Mouse (Mus musculus): ENCODE data around the gene Cux2. TPM values are rescaled to one million over a fixed set of nuclear protein-coding genes. Genes with fewer than 3 reads are reported as not detected.

The Cux2 gene
- polyA plus RNA-seq (2012; ENCODE audit: insufficient read depth, low replicate concordance), result 4.5 TPM in 1 of 2 replicates, not detected in the other

- Histone ChIP-seq H3K4me1 (peaks cover 24% of the 10 kb centered on the region), H3K9me3 (no peaks in the 10 kb centered on the region), H3K27me3 (replicated peaks) (peaks cover 91% of the 10 kb centered on the region), H3K4me3 (replicated peaks) (peak within 1 kb of the TSS; percentile 93), H3K36me3 (replicated peaks; ENCODE audit: low read length) (no peaks in the 10 kb centered on the region)
- TF ChIP-seq GATA1 (IDR thresholded peaks at IDR 0.05; ENCODE audit: borderline replicate concordance, low read length) (no peak), FLI1 (IDR thresholded peaks at IDR 0.05; ENCODE audit: low read length) (no peak)
Measured at GRCm38 (mm10) chr5:122050017-122050831, at the start of gene Cux2. Cux2 (minus strand) TSS chr5:122050102.

DNA sequence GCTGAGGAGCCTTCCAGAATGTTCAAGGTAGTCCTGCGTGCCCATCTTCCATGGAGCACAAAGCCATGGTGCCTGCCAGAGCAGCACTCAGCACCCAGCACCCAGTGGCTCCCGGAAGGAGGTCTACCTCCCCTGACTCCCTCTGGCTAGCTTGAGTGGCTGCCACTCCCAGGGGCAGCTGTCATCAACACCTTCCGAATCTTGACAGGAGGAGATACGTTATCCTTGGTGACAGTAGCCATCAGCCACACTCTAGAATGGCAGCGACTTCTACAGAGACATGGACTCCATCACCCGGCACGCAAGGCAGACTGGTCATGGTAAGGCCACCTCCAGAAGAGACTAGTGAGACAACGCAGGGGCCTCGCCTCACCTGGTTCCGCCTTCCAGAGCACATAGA is 44.5 kb upstream of the Cux2 start:
- peaks cover 23% of the 10 kb centered on the region for H3K9me3 ChIP-seq
- H3K4me1 ChIP-seq, result no peaks in the 10 kb centered on the region
- peaks cover 60% of the 10 kb centered on the region for H3K27me3 ChIP-seq (replicated peaks)
- no peak overlapping the region for H3K4me3 ChIP-seq (replicated peaks)
- no peaks in the 10 kb centered on the region for H3K36me3 ChIP-seq (replicated peaks; ENCODE audit: low read length)
- no peak for TF ChIP-seq FLI1 (IDR thresholded peaks at IDR 0.05; ENCODE audit: low read length)
- TF ChIP-seq GATA1 (IDR thresholded peaks at IDR 0.05; ENCODE audit: borderline replicate concordance, low read length), result no peak

DNA sequence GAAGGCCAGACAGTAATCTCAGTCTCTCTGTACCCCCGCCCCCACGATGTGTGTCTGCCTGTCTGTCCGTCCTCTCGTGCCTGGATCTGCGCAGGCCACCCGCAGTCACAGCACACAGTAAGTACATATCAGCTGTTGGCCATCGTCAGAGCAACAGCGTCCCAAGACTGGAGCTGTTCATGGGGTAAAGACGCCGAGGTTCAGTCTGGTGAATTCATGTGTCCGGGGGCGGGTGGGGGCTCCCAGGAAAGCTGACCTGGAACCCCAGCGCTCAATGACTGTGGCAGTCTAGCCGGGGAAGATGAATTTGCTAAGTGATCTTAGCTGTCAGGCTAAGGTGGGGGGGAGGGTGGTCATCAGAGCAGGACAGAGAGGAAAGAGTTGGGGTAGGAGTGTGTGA is 43.8 kb upstream of the Cux2 start:
- no peak for TF ChIP-seq FLI1 (IDR thresholded peaks at IDR 0.05; ENCODE audit: low read length)
- no peak for TF ChIP-seq GATA1 (IDR thresholded peaks at IDR 0.05; ENCODE audit: borderline replicate concordance, low read length)

GRCm38 (mm10) chr5:122092794-122093193 is 42.9 kb upstream of the Cux2 start:
- peaks cover 57% of the 10 kb centered on the region for H3K27me3 ChIP-seq (replicated peaks)
- no peak for TF ChIP-seq GATA1 (IDR thresholded peaks at IDR 0.05; ENCODE audit: borderline replicate concordance, low read length)
- TF ChIP-seq FLI1 (IDR thresholded peaks at IDR 0.05; ENCODE audit: low read length), result no peak

More for the DNA sequence above, 43.8 kb upstream of the Cux2 start:
- no peaks in the 10 kb centered on the region for H3K36me3 ChIP-seq (replicated peaks; ENCODE audit: low read length)
- H3K9me3 ChIP-seq, result peaks cover 23% of the 10 kb centered on the region
- H3K27me3 ChIP-seq (replicated peaks), result peaks cover 57% of the 10 kb centered on the region
- H3K4me3 ChIP-seq (replicated peaks), result no peak overlapping the region
- H3K4me1 ChIP-seq, result no peaks in the 10 kb centered on the region

DNA sequence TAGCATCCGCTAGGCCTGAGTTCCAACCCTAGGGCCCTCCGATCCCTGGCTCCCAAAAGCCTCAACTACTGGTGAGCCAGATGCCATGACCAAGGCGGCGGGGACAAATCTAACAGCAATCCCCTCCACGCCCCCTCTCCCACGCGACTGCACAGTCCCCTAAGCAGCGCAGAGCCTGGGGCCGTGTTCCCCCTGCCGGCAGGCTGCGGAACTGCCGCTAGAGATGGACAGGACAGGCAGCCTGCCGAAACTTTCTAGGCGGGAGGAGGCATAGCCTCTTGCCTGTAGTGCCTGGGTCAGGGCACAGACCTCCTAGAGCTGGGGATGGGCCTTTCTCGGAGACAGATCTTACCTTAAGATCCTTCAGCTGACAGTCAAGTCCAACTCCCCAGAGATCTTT is 41.2 kb upstream of the Cux2 start:
- no peaks in the 10 kb centered on the region for H3K4me1 ChIP-seq
- peaks cover 23% of the 10 kb centered on the region for H3K9me3 ChIP-seq
- H3K27me3 ChIP-seq (replicated peaks), result peaks cover 63% of the 10 kb centered on the region
- H3K36me3 ChIP-seq (replicated peaks; ENCODE audit: low read length), result no peaks in the 10 kb centered on the region
- no peak overlapping the region for H3K4me3 ChIP-seq (replicated peaks)
- TF ChIP-seq FLI1 (IDR thresholded peaks at IDR 0.05; ENCODE audit: low read length), result no peak
- TF ChIP-seq GATA1 (IDR thresholded peaks at IDR 0.05; ENCODE audit: borderline replicate concordance, low read length), result no peak

More at GRCm38 (mm10) chr5:122092794-122093193, 42.9 kb upstream of the Cux2 start:
- Histone ChIP-seq H3K4me1 (no peaks in the 10 kb centered on the region), H3K9me3 (peaks cover 23% of the 10 kb centered on the region), H3K36me3 (replicated peaks; ENCODE audit: low read length) (no peaks in the 10 kb centered on the region), H3K4me3 (replicated peaks) (no peak overlapping the region)

DNA sequence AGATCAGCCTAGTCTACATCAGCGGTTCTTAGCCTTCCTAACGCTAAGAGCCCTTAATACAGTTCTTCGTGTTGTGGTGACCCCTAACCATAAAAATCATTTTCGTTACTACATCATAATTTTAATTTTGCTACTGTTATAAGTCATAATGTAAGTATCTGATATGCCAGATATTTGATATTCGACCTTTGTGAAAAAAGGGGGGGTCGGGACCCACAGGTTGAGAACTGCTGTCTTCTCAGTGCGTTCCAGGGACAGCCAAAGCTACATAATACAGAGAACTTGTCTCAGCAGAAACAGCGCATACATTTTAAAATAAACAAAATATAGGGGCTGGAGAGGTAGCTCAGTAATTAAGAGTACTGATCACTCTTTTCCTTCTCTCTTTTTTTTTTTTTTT is 39.8 kb upstream of the Cux2 start:
- H3K9me3 ChIP-seq, result peaks cover 19% of the 10 kb centered on the region
- no peak overlapping the region for H3K4me3 ChIP-seq (replicated peaks)
- TF ChIP-seq FLI1 (IDR thresholded peaks at IDR 0.05; ENCODE audit: low read length) (no peak), GATA1 (IDR thresholded peaks at IDR 0.05; ENCODE audit: borderline replicate concordance, low read length) (no peak)
- peaks cover 59% of the 10 kb centered on the region for H3K27me3 ChIP-seq (replicated peaks)
- peaks cover 6% of the 10 kb centered on the region; the same call in 1 of the 2 replicates for H3K4me1 ChIP-seq
- H3K36me3 ChIP-seq (replicated peaks; ENCODE audit: low read length), result no peaks in the 10 kb centered on the region

DNA sequence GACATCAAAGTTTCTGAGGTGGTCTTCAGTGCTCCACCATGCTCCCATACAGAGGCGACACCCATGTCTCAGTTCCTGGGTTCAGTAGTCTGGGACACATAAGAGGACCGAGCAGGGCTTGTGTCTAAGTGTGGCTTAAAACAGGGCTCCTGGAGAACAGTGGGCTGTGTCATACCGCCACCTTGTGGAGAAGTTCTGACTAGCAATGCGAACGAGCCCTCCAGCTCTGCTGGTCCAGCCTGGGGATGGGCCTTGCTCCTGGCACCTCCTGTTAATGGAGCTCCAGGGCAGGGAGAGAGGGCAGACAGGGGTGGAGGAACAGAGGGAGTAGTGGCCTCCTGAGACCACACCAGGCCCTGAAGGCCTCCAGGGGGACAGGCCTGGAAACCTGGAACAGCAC is 39.0 kb upstream of the Cux2 start:
- Histone ChIP-seq H3K4me3 (replicated peaks) (no peak overlapping the region), H3K9me3 (peaks cover 19% of the 10 kb centered on the region), H3K27me3 (replicated peaks) (peaks cover 52% of the 10 kb centered on the region), H3K36me3 (replicated peaks; ENCODE audit: low read length) (no peaks in the 10 kb centered on the region), H3K4me1 (peaks cover 6% of the 10 kb centered on the region; the same call in 1 of the 2 replicates)
- TF ChIP-seq GATA1 (IDR thresholded peaks at IDR 0.05; ENCODE audit: borderline replicate concordance, low read length) (no peak), FLI1 (IDR thresholded peaks at IDR 0.05; ENCODE audit: low read length) (no peak)

DNA sequence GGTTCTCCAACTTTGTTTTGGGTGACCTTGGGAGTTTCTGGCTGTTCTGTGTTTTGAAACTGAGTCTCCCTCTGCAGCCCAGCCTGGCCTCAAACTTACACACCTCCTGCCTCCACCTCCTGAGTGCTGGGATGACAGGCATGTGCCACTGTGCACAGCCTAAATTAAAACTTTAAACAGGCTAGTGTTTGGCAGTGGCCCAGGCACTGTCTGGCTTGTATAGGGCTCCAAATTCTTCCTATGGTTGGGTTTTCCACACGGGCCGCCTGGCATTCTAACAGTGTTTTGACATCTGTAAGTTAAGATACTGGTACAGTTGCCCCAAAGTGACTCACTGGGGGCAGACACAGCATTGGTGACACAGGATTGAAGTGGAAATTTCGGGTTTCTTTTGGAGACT is 36.2 kb upstream of the Cux2 start:
- H3K4me1 ChIP-seq, result peaks cover 6% of the 10 kb centered on the region; the same call in 1 of the 2 replicates
- peaks cover 27% of the 10 kb centered on the region for H3K27me3 ChIP-seq (replicated peaks)
- no peaks in the 10 kb centered on the region for H3K9me3 ChIP-seq
- no peaks in the 10 kb centered on the region for H3K36me3 ChIP-seq (replicated peaks; ENCODE audit: low read length)
- no peak overlapping the region for H3K4me3 ChIP-seq (replicated peaks)
- TF ChIP-seq GATA1 (IDR thresholded peaks at IDR 0.05; ENCODE audit: borderline replicate concordance, low read length) (no peak), FLI1 (IDR thresholded peaks at IDR 0.05; ENCODE audit: low read length) (no peak)

GRCm38 (mm10) chr5:122085291-122085690 is 35.4 kb upstream of the Cux2 start:
- no peak for TF ChIP-seq FLI1 (IDR thresholded peaks at IDR 0.05; ENCODE audit: low read length)
- TF ChIP-seq GATA1 (IDR thresholded peaks at IDR 0.05; ENCODE audit: borderline replicate concordance, low read length), result no peak
- Histone ChIP-seq H3K27me3 (replicated peaks) (peaks cover 25% of the 10 kb centered on the region), H3K9me3 (peaks cover 3% of the 10 kb centered on the region; the same call in 1 of the 2 replicates), H3K4me3 (replicated peaks) (no peak overlapping the region), H3K4me1 (peaks cover 6% of the 10 kb centered on the region; the same call in 1 of the 2 replicates), H3K36me3 (replicated peaks; ENCODE audit: low read length) (no peaks in the 10 kb centered on the region)

- Histone ChIP-seq H3K36me3 (replicated peaks; ENCODE audit: low read length) (no peaks in the 10 kb centered on the region), H3K4me3 (replicated peaks) (no peak overlapping the region), H3K9me3 (peaks cover 11% of the 10 kb centered on the region)
Measured at GRCm38 (mm10) chr5:122084470-122084869, 34.6 kb upstream of the Cux2 start.

More at GRCm38 (mm10) chr5:122084470-122084869, 34.6 kb upstream of the Cux2 start:
- H3K27me3 ChIP-seq (replicated peaks), result peaks cover 25% of the 10 kb centered on the region
- TF ChIP-seq FLI1 (IDR thresholded peaks at IDR 0.05; ENCODE audit: low read length) (no peak), GATA1 (IDR thresholded peaks at IDR 0.05; ENCODE audit: borderline replicate concordance, low read length) (no peak)
- H3K4me1 ChIP-seq, result peaks cover 6% of the 10 kb centered on the region; the same call in 1 of the 2 replicates
